Mouse (Mus musculus) liver, embryonic 16.5 days (tissue): ENCODE results near the gene Morn5. TPM values are rescaled to one million over a fixed set of nuclear protein-coding genes. Genes with fewer than 3 reads are reported as not detected.
A peak's percentile ranks its signal among the peaks of the same experiment; 100 is the strongest.

ENCODE experiments used
- ATAC-seq: fragments of 200-750 bp; cut with Nextera tagmentation; 2 replicates; pipeline ENCODE4 v1.8.0; 2017; ENCODE audit warnings: low read depth, mild to moderate bottlenecking, moderate number of reproducible peaks, moderate library complexity
- H3K27ac ChIP-seq: fragments of 300-500 bp; sonication (generic); 2 replicates; pipeline ENCODE4 v1.5.1; 2014; ENCODE audit warnings: mild to moderate bottlenecking, low read length
- H3K27me3 ChIP-seq: fragments of 300-500 bp; sonication (generic); 2 replicates; pipeline ENCODE4 v1.6.1; 2014; ENCODE audit warnings: low read depth, low read length, mixed read lengths; ENCODE audit not compliant: control insufficient read depth, insufficient read depth
- H3K36me3 ChIP-seq: fragments of 300-500 bp; sonication (generic); 2 replicates; pipeline ENCODE4 v1.6.1; 2014; ENCODE audit warnings: mild to moderate bottlenecking; ENCODE audit not compliant: control insufficient read depth, insufficient read depth
- H3K4me1 ChIP-seq: fragments of 300-500 bp; sonication (generic); 2 replicates; pipeline ENCODE4 v1.6.1; 2014; ENCODE audit warnings: low read depth, low read length, mixed read lengths; ENCODE audit not compliant: control insufficient read depth
- H3K4me2 ChIP-seq: fragments of 300-500 bp; sonication (generic); 2 replicates; pipeline ENCODE4 v1.6.1; 2014; ENCODE audit warnings: low read depth, low read length, mixed read lengths
- H3K4me3 ChIP-seq: fragments of 300-500 bp; sonication (generic); 2 replicates; pipeline ENCODE4 v1.5.1; 2014; ENCODE audit warnings: low read depth, mild to moderate bottlenecking, low read length
- H3K9ac ChIP-seq: fragments of 300-500 bp; sonication (generic); 2 replicates; pipeline ENCODE4 v1.6.1; 2014; ENCODE audit warnings: low read depth, low read length
- H3K9me3 ChIP-seq: fragments of 300-500 bp; sonication (generic); replicated peaks from 2 replicates; pipeline ENCODE4 v1.6.1; 2016; ENCODE audit warnings: low read length; ENCODE audit not compliant: control insufficient read depth
- WGBS: fragments of 180-500 bp; shearing (Covaris S2); extraction: QIAGEN DNeasy Blood & Tissue Kit; methylation state at CpG from one replicate; pipeline ENCODE4 v1.1.7; 2014; ENCODE audit not compliant: insufficient replicate concordance; 5-methylcytosine and 5-hydroxymethylcytosine counted together
- polyA plus RNA-seq: library from polyadenylated mRNA; unstranded; fragments of >200 nt; fragmentation: Nextera tagmentation; extraction: Ambion mirVana; gene quantifications from 2 replicates; pipeline ENCODE4 v1.2.1, GENCODE M21; 2015

Morn5 gene
- polyA plus RNA-seq, result 0.13 TPM in 1 of 2 replicates, not detected in the other

DNA sequence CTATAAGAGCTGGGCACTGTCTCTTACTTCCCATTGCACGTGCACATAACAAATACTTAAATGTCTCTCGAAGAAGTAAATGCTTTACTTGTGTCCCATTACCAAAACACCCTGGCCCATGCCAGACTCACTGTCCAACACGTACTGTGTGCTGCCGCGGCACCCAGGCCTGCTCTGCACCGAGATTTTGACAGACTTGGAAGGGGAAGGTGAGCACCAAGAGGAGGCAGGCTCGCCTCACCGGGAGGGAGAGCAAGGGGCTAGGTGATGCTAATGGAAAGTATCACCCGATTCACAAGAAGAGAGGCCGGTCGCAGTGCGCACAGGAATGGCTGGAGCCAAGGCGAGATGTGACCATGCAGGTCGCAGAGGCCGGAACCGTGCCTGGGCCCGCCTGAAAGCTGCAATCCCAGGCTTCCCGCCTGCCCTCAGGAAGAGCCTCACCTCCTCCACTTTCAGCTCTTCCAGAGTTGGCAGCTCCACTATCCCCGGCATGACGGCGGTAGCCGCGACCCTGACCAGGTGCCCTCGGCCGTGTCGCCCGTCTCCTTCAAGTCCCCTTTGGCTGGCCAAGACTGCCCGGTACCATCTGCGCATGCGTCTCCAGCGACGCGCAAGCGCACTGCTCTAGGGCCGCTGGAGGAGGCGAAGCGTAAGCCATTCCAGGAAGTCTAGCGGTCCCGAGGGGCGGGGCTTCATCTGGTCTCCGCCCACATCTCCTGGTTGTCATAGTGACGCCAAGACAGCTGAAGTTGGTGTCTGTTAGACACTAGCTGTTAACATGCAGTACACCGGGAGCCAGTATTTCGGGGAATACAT is at the start of gene Morn5, which contains the start of gene Ndufa8:
TSS of gene Morn5 (plus strand) at position 711 of the 819 bp plus-strand sequence.
TSS of gene Ndufa8 (minus strand) at position 659 of the 819 bp plus-strand sequence.
- Histone ChIP-seq H3K4me1 (peaks cover 15% of the 10 kb centered on the region), H3K4me3 (peak within 1 kb of the TSS; percentile 87), H3K4me2 (peak within 1 kb of the TSS; percentile 76), H3K9ac (peak within 1 kb of the TSS; percentile 87), H3K9me3 (no peaks in the 10 kb centered on the region), H3K36me3 (no peaks in the 10 kb centered on the region), H3K27ac (peak within 1 kb of the TSS; percentile 38; the same call in 1 of the 2 replicates), H3K27me3 (no peaks in the 10 kb centered on the region)
- peak; percentile 96 for ATAC-seq
- under 1% methylated on average over 44 of the region's 44 CpGs for WGBS

DNA sequence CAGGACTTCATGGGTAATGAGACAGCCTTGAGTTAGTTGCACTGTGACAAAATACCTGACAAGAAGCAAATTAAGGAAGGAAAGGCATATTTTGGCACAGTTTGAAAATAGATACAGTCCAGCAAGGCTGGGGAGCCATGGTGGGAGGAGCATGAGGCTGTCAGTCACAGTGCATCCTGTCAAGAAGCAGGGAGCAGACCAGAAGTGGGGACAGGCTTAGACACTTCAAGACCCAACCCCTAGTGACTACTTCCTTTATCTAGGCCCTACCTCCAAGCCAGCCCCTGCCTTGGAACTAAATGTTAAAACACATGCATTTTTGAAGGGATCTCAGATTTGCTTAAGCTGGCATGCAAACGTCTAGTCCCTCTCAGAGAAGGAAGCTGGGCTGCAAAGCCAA is 48.9 kb upstream of the Morn5 start:
- Histone ChIP-seq H3K36me3 (no peaks in the 10 kb centered on the region), H3K9ac (no peak overlapping the region), H3K4me2 (no peak overlapping the region), H3K27ac (no peak overlapping the region), H3K4me1 (no peaks in the 10 kb centered on the region), H3K27me3 (no peaks in the 10 kb centered on the region; the same call in 1 of the 2 replicates), H3K4me3 (no peak overlapping the region), H3K9me3 (no peaks in the 10 kb centered on the region)
- ATAC-seq, result no peak
- WGBS, result 25% methylated on average over 1 of the region's 1 CpGs

GRCm38 (mm10) chr2:36002188-36002587 is 47.1 kb upstream of the Morn5 start:
- no peak for ATAC-seq
- no peaks in the 10 kb centered on the region for H3K4me1 ChIP-seq
- H3K9me3 ChIP-seq, result no peaks in the 10 kb centered on the region
- no peaks in the 10 kb centered on the region for H3K36me3 ChIP-seq
- H3K27me3 ChIP-seq, result no peaks in the 10 kb centered on the region; the same call in 1 of the 2 replicates
- H3K9ac ChIP-seq, result no peak overlapping the region
- H3K4me3 ChIP-seq, result no peak overlapping the region
- no peak overlapping the region for H3K27ac ChIP-seq
- no peak overlapping the region for H3K4me2 ChIP-seq
- 35% methylated on average over 6 of the region's 6 CpGs for WGBS

GRCm38 (mm10) chr2:36008071-36008470 is 41.2 kb upstream of the Morn5 start:
- Histone ChIP-seq H3K4me2 (no peak overlapping the region), H3K9me3 (no peaks in the 10 kb centered on the region), H3K27me3 (peaks cover 21% of the 10 kb centered on the region), H3K4me3 (no peak overlapping the region), H3K27ac (no peak overlapping the region), H3K4me1 (no peaks in the 10 kb centered on the region; the same call in 1 of the 2 replicates), H3K36me3 (no peaks in the 10 kb centered on the region), H3K9ac (no peak overlapping the region)
- WGBS, result 20% methylated on average over 1 of the region's 1 CpGs
- no peak for ATAC-seq

DNA sequence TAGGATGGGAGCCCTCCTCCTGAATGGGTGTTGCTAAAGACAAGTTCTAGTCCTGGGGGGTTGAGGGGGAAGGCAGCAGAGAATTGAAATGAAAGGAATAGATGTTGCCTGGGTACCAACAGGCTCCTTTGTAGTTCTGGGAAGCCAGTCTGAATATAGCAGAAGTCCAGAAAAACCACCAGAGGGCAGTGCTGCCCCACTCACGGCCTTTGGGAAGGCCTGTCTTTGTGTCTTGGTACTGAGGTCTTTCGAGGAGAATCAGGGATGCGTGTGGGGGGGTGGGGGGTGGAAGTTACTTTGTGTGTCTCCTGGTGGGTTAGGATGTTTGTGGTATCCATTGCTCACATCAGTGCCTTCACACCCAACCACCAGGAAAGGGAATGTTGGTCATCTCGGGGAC is 39.9 kb upstream of the Morn5 start:
- Histone ChIP-seq H3K27me3 (peaks cover 21% of the 10 kb centered on the region), H3K27ac (no peak overlapping the region), H3K9me3 (no peaks in the 10 kb centered on the region), H3K9ac (no peak overlapping the region), H3K4me3 (no peak overlapping the region), H3K4me1 (no peaks in the 10 kb centered on the region; the same call in 1 of the 2 replicates), H3K4me2 (no peak overlapping the region), H3K36me3 (no peaks in the 10 kb centered on the region)
- WGBS, result 23% methylated on average over 4 of the region's 4 CpGs
- no peak for ATAC-seq

GRCm38 (mm10) chr2:36010579-36010978 is 38.7 kb upstream of the Morn5 start:
- no peaks in the 10 kb centered on the region for H3K9me3 ChIP-seq
- no peak overlapping the region for H3K4me3 ChIP-seq
- no peak overlapping the region for H3K9ac ChIP-seq
- ATAC-seq, result no peak
- no peak overlapping the region for H3K27ac ChIP-seq
- peaks cover 21% of the 10 kb centered on the region for H3K27me3 ChIP-seq
- WGBS, result 44% methylated on average over 8 of the region's 8 CpGs
- no peaks in the 10 kb centered on the region for H3K36me3 ChIP-seq
- H3K4me2 ChIP-seq, result no peak overlapping the region
- no peaks in the 10 kb centered on the region; the same call in 1 of the 2 replicates for H3K4me1 ChIP-seq

DNA sequence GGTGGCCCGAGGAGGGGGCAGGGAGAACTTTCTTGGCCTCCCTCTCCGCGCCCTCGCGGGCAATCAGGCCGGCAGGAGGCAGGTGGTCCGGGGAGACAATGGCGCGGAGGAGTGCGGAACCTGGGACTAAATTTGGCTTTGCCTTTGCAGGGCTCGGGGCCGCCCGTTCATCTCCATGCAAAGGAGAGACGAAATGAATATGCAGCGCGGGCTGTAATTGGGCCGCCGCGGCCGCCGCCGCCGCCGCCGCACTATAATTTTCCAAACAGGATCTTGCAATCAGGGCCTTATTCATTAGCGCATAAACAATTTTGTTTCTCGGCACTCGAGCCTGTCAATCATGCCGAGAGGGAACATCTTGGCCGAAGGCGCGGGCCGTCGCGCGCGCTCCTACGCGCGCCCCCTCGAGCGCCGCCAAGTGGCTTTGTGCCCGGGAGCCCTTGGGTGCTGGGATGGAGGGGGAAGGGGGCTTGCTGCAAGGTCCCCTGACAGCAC is 37.9 kb upstream of the Morn5 start:
- WGBS, result under 1% methylated on average over 43 of the region's 44 CpGs
- H3K36me3 ChIP-seq, result no peaks in the 10 kb centered on the region
- no peak overlapping the region for H3K27ac ChIP-seq
- ATAC-seq, result no peak
- peak overlapping the region; percentile 58 for H3K4me2 ChIP-seq
- no peaks in the 10 kb centered on the region for H3K9me3 ChIP-seq
- H3K4me3 ChIP-seq, result peak overlapping the region; percentile 42
- no peaks in the 10 kb centered on the region; the same call in 1 of the 2 replicates for H3K4me1 ChIP-seq
- peaks cover 21% of the 10 kb centered on the region for H3K27me3 ChIP-seq
- no peak overlapping the region for H3K9ac ChIP-seq

DNA sequence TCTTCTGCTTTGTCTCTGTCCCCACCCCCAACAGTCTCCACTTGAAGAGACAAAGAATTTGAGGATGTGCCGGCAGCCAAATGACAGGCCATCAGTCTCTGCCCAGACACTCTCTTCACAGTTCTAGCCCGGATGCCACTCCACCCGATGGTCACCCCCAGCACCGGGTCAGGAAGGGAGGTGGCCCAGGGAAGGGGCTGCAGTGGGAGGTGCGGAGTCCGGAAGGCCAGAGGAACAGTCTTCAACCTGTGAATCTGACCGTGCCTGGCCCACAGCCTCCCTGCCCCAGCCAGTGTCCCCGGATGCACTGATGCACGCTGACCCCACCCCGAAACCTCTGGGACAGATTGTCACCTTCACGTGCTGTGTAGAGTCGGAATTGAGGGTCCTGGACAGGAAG is 36.2 kb upstream of the Morn5 start:
- Histone ChIP-seq H3K4me3 (no peak overlapping the region), H3K36me3 (no peaks in the 10 kb centered on the region), H3K27me3 (peaks cover 21% of the 10 kb centered on the region), H3K9ac (no peak overlapping the region), H3K4me1 (no peaks in the 10 kb centered on the region; the same call in 1 of the 2 replicates), H3K4me2 (no peak overlapping the region), H3K9me3 (no peaks in the 10 kb centered on the region), H3K27ac (no peak overlapping the region)
- WGBS, result 41% methylated on average over 12 of the region's 12 CpGs
- peak; percentile 32; the same call in 1 of the 2 replicates for ATAC-seq
